Mouse (Mus musculus) erythroblast, adult 5-6 weeks (primary cell): ENCODE data around the gene Lsmem1. TPM values are rescaled to one million over a fixed set of nuclear protein-coding genes. Genes with fewer than 3 reads are reported as not detected.

Experiments used
- ATAC-seq: replicated peaks from 2 replicates; pipeline ENCODE4 v1.8.0; 2016; ENCODE audit warnings: moderate number of reproducible peaks, mild to moderate bottlenecking, moderate TSS enrichment, inconsistent platforms; ENCODE audit not compliant: poor library complexity, low FRiP score, severe bottlenecking
- total RNA-seq, 2 experiments: library from RNA; stranded (forward) in 1 of 2; stranded (reverse) in 1 of 2; fragments of 150-400 nt in 1 of 2; fragments of 200-764, 138-1000 nt in 1 of 2; gene quantifications; 2 replicates each; pipeline versions ENCODE4 v1.2.3 to v1.2.4; 2015 to 2017; ENCODE audit warnings: low replicate concordance in 2 of 2

Gene Lsmem1
- total RNA-seq (2015; ENCODE audit: low replicate concordance) = not detected in 2 replicates
- not detected in 2 replicates for total RNA-seq (2017; ENCODE audit: low replicate concordance)

GRCm38 (mm10) chr12:40199302-40199701 lies at the start of gene Lsmem1:
Gene Lsmem1, minus strand, starts transcription at chr12:40199490.
- ATAC-seq = no peak

- ATAC-seq = no peak
Observed at GRCm38 (mm10) chr12:40248454-40249180, 49.3 kb upstream of the Lsmem1 start, which contains the start of gene Ifrd1. Gene Ifrd1, minus strand, starts transcription at chr12:40248504.

GRCm38 (mm10) chr12:40247976-40248375 lies 48.7 kb upstream of the Lsmem1 start:
- peak; percentile 62; the same call in 1 of the 2 replicates for ATAC-seq

GRCm38 (mm10) chr12:40247384-40247783 lies 48.1 kb upstream of the Lsmem1 start:
- no peak for ATAC-seq

- no peak for ATAC-seq
Observed at GRCm38 (mm10) chr12:40245434-40245970, 46.2 kb upstream of the Lsmem1 start.

GRCm38 (mm10) chr12:40244926-40245325 lies 45.6 kb upstream of the Lsmem1 start:
- no peak for ATAC-seq

- no peak for ATAC-seq
Observed at GRCm38 (mm10) chr12:40243821-40244221, 44.5 kb upstream of the Lsmem1 start.

GRCm38 (mm10) chr12:40243241-40243640 lies 44.0 kb upstream of the Lsmem1 start:
- ATAC-seq = no peak

GRCm38 (mm10) chr12:40239161-40239560 lies 39.9 kb upstream of the Lsmem1 start:
- ATAC-seq = no peak

- ATAC-seq = no peak
Observed at GRCm38 (mm10) chr12:40232231-40232630, 32.9 kb upstream of the Lsmem1 start.

- no peak for ATAC-seq
Observed at GRCm38 (mm10) chr12:40231632-40232031, 32.3 kb upstream of the Lsmem1 start.

- ATAC-seq = no peak
Observed at GRCm38 (mm10) chr12:40224171-40224880, 25.0 kb upstream of the Lsmem1 start.

- no peak for ATAC-seq
Observed at GRCm38 (mm10) chr12:40223676-40224075, 24.4 kb upstream of the Lsmem1 start.

GRCm38 (mm10) chr12:40223082-40223619 lies 23.9 kb upstream of the Lsmem1 start:
- ATAC-seq = peak; percentile 94

GRCm38 (mm10) chr12:40222251-40223081 lies 23.2 kb upstream of the Lsmem1 start:
- peak; percentile 82 for ATAC-seq

GRCm38 (mm10) chr12:40221611-40222010 lies 22.3 kb upstream of the Lsmem1 start:
- no peak for ATAC-seq

- ATAC-seq = no peak
Observed at GRCm38 (mm10) chr12:40220896-40221295, 21.6 kb upstream of the Lsmem1 start.

- no peak for ATAC-seq
Observed at GRCm38 (mm10) chr12:40220001-40220570, 20.8 kb upstream of the Lsmem1 start.

GRCm38 (mm10) chr12:40218430-40218945 lies 19.2 kb upstream of the Lsmem1 start:
- ATAC-seq = no peak
